Mouse (Mus musculus) right cerebral cortex, postnatal 14 days (tissue): ENCODE measurements around the gene Fbxo27.

ENCODE experiments used
- DNase-seq: peaks from one replicate; pipeline ENCODE4 v3.0.0; 2022

The Fbxo27 gene

GRCm38 (mm10) chr7:28709454-28709853 is 16.8 kb downstream of the Fbxo27 start:
- no peak for DNase-seq

- no peak for DNase-seq
Measured at GRCm38 (mm10) chr7:28710962-28711361, 18.3 kb downstream of the Fbxo27 start.

GRCm38 (mm10) chr7:28714667-28715066 is 22.0 kb downstream of the Fbxo27 start:
- no peak for DNase-seq

GRCm38 (mm10) chr7:28715598-28715997 is 22.9 kb downstream of the Fbxo27 start:
- no peak for DNase-seq

- no peak for DNase-seq
Measured at GRCm38 (mm10) chr7:28716590-28717281, 24.1 kb downstream of the Fbxo27 start, which contains the start of gene Fbxo17. Gene Fbxo17 (plus strand): TSS chr7:28716804.

GRCm38 (mm10) chr7:28717726-28718125 is 25.1 kb downstream of the Fbxo27 start:
- no peak for DNase-seq

- no peak for DNase-seq
Measured at GRCm38 (mm10) chr7:28719159-28719558, 26.5 kb downstream of the Fbxo27 start.

- DNase-seq, result no peak
Measured at GRCm38 (mm10) chr7:28719650-28720049, 27.0 kb downstream of the Fbxo27 start.

GRCm38 (mm10) chr7:28720753-28721537 is 28.3 kb downstream of the Fbxo27 start:
- no peak for DNase-seq

GRCm38 (mm10) chr7:28722079-28722478 is 29.4 kb downstream of the Fbxo27 start:
- DNase-seq, result no peak

- DNase-seq, result no peak
Measured at GRCm38 (mm10) chr7:28724613-28725012, 32.0 kb downstream of the Fbxo27 start.

- DNase-seq, result peak; percentile 86
Measured at GRCm38 (mm10) chr7:28726600-28726999, 34.0 kb downstream of the Fbxo27 start.

- DNase-seq, result peak; percentile 50
Measured at GRCm38 (mm10) chr7:28727649-28728340, 35.1 kb downstream of the Fbxo27 start.

- DNase-seq, result peak; percentile 41
Measured at GRCm38 (mm10) chr7:28732341-28733142, 39.9 kb downstream of the Fbxo27 start.

- DNase-seq, result no peak
Measured at GRCm38 (mm10) chr7:28733211-28733610, 40.6 kb downstream of the Fbxo27 start.

- DNase-seq, result no peak
Measured at GRCm38 (mm10) chr7:28735701-28736100, 43.1 kb downstream of the Fbxo27 start.

- no peak for DNase-seq
Measured at GRCm38 (mm10) chr7:28739829-28740228, 47.2 kb downstream of the Fbxo27 start.

- no peak for DNase-seq
Measured at GRCm38 (mm10) chr7:28740949-28741348, 48.3 kb downstream of the Fbxo27 start.

- DNase-seq, result no peak
Measured at GRCm38 (mm10) chr7:28741368-28741708, 48.7 kb downstream of the Fbxo27 start.

- peak; percentile 90 for DNase-seq
Measured at GRCm38 (mm10) chr7:28741709-28742438, 49.2 kb downstream of the Fbxo27 start, which contains the start of the genes Mrps12 and Sars2. Gene Mrps12 (minus strand): TSS chr7:28741820. Gene Sars2 (plus strand): TSS chr7:28741992.
